Mouse (Mus musculus): ENCODE data around the gene Tcirg1. TPM values are rescaled to one million over a fixed set of nuclear protein-coding genes. Genes with fewer than 3 reads are reported as not detected.

The Tcirg1 gene
- polyA plus RNA-seq, 1 experiment from 2014 or later: 12.4 TPM

- H3K9ac ChIP-seq: no peak overlapping the region
- H3K4me1 ChIP-seq: peaks cover 4% of the 10 kb centered on the region; the same call in 1 of the 2 replicates
- H3K4me3 ChIP-seq (replicated peaks): no peak overlapping the region
- no peak overlapping the region for H3K4me2 ChIP-seq
- H3K27ac ChIP-seq: no peak overlapping the region
- peaks cover 14% of the 10 kb centered on the region for H3K27me3 ChIP-seq
- H3K36me3 ChIP-seq (replicated peaks): no peaks in the 10 kb centered on the region
- no peak for ATAC-seq (ENCODE audit: low FRiP score)
- WGBS: 90% methylated on average over 7 of the region's 7 CpGs
- H3K9me3 ChIP-seq: no peaks in the 10 kb centered on the region
These were observed 35.4 kb upstream of the Tcirg1 start for GRCm38 (mm10) chr19:3942315-3942714.

GRCm38 (mm10) chr19:3935896-3936850 is 29.2 kb upstream of the Tcirg1 start:
- peaks cover 14% of the 10 kb centered on the region for H3K4me1 ChIP-seq
- no peaks in the 10 kb centered on the region for H3K36me3 ChIP-seq (replicated peaks)
- peak overlapping the region; percentile 40 for H3K4me3 ChIP-seq (replicated peaks)
- H3K27me3 ChIP-seq: peaks cover 28% of the 10 kb centered on the region
- no peaks in the 10 kb centered on the region for H3K9me3 ChIP-seq
- H3K9ac ChIP-seq: peak overlapping the region; percentile 33; the same call in 1 of the 2 replicates
- no peak overlapping the region for H3K27ac ChIP-seq
- H3K4me2 ChIP-seq: peak overlapping the region; percentile 58
- ATAC-seq (ENCODE audit: low FRiP score): no peak
- WGBS: 6% methylated on average over 22 of the region's 22 CpGs

GRCm38 (mm10) chr19:3935032-3935895 is 28.3 kb upstream of the Tcirg1 start, which contains the start of gene Unc93b1:
TSS of gene Unc93b1 (plus strand) at chr19:3935186.
- WGBS: 5% methylated on average over 42 of the region's 42 CpGs
- H3K36me3 ChIP-seq (replicated peaks): no peaks in the 10 kb centered on the region
- peaks cover 28% of the 10 kb centered on the region for H3K27me3 ChIP-seq
- peak within 1 kb of the TSS; percentile 33 for H3K9ac ChIP-seq
- H3K27ac ChIP-seq: no peak within 1 kb of the TSS
- H3K4me2 ChIP-seq: peak within 1 kb of the TSS; percentile 58
- peak within 1 kb of the TSS; percentile 40 for H3K4me3 ChIP-seq (replicated peaks)
- no peaks in the 10 kb centered on the region for H3K9me3 ChIP-seq
- peaks cover 14% of the 10 kb centered on the region for H3K4me1 ChIP-seq
- peak; percentile 71 for ATAC-seq (ENCODE audit: low FRiP score)

- H3K4me1 ChIP-seq: peaks cover 24% of the 10 kb centered on the region
- ATAC-seq (ENCODE audit: low FRiP score): no peak
- no peak overlapping the region for H3K27ac ChIP-seq
- peaks cover 23% of the 10 kb centered on the region for H3K27me3 ChIP-seq
- no peaks in the 10 kb centered on the region for H3K9me3 ChIP-seq
- WGBS: 91% methylated on average over 9 of the region's 9 CpGs
- no peak overlapping the region for H3K4me3 ChIP-seq (replicated peaks)
- H3K4me2 ChIP-seq: no peak overlapping the region
- H3K36me3 ChIP-seq (replicated peaks): no peaks in the 10 kb centered on the region
- no peak overlapping the region for H3K9ac ChIP-seq
These were observed 24.8 kb upstream of the Tcirg1 start for GRCm38 (mm10) chr19:3931716-3932115.

GRCm38 (mm10) chr19:3930262-3931057 is 23.5 kb upstream of the Tcirg1 start:
- 0 out of 2 replicates have a peak overlapping the region, but pooled peaks have one; percentile 44 for H3K27ac ChIP-seq
- no peak overlapping the region for H3K9ac ChIP-seq
- H3K36me3 ChIP-seq (replicated peaks): no peaks in the 10 kb centered on the region
- H3K4me2 ChIP-seq: no peak overlapping the region
- no peaks in the 10 kb centered on the region for H3K9me3 ChIP-seq
- ATAC-seq (ENCODE audit: low FRiP score): no peak
- peaks cover 10% of the 10 kb centered on the region; the same call in 1 of the 2 replicates for H3K27me3 ChIP-seq
- no peak overlapping the region for H3K4me3 ChIP-seq (replicated peaks)
- H3K4me1 ChIP-seq: peaks cover 15% of the 10 kb centered on the region
- WGBS: 78% methylated on average over 21 of the region's 21 CpGs

GRCm38 (mm10) chr19:3929211-3929941 is 22.4 kb upstream of the Tcirg1 start, which contains the start of gene Aldh3b1:
TSS of gene Aldh3b1 (minus strand) at chr19:3929808.
- H3K36me3 ChIP-seq (replicated peaks): no peaks in the 10 kb centered on the region
- peaks cover 1% of the 10 kb centered on the region; the same call in 1 of the 2 replicates for H3K27me3 ChIP-seq
- H3K4me3 ChIP-seq (replicated peaks): no peak within 1 kb of the TSS
- H3K9me3 ChIP-seq: no peaks in the 10 kb centered on the region
- peak within 1 kb of the TSS; percentile 44; the same call in 1 of the 2 replicates for H3K27ac ChIP-seq
- H3K4me1 ChIP-seq: peaks cover 11% of the 10 kb centered on the region
- no peak for ATAC-seq (ENCODE audit: low FRiP score)
- H3K4me2 ChIP-seq: no peak within 1 kb of the TSS
- WGBS: 65% methylated on average over 12 of the region's 12 CpGs
- no peak within 1 kb of the TSS for H3K9ac ChIP-seq

- Histone ChIP-seq H3K4me2 (no peak overlapping the region), H3K4me3 (replicated peaks) (no peak overlapping the region), H3K27me3 (no peaks in the 10 kb centered on the region), H3K27ac (no peak overlapping the region), H3K9me3 (no peaks in the 10 kb centered on the region), H3K36me3 (replicated peaks) (no peaks in the 10 kb centered on the region), H3K4me1 (peaks cover 13% of the 10 kb centered on the region), H3K9ac (no peak overlapping the region)
- WGBS: 85% methylated on average over 4 of the region's 4 CpGs
- no peak for ATAC-seq (ENCODE audit: low FRiP score)
These were observed 21.8 kb upstream of the Tcirg1 start for GRCm38 (mm10) chr19:3928779-3929178.

- Histone ChIP-seq H3K4me1 (peaks cover 15% of the 10 kb centered on the region), H3K4me3 (replicated peaks) (no peak overlapping the region), H3K4me2 (no peak overlapping the region), H3K9me3 (no peaks in the 10 kb centered on the region), H3K27ac (no peak overlapping the region), H3K36me3 (replicated peaks) (no peaks in the 10 kb centered on the region), H3K9ac (no peak overlapping the region), H3K27me3 (no peaks in the 10 kb centered on the region)
- 85% methylated on average over 4 of the region's 4 CpGs for WGBS
- no peak for ATAC-seq (ENCODE audit: low FRiP score)
These were observed 21.1 kb upstream of the Tcirg1 start for GRCm38 (mm10) chr19:3927989-3928388.

- Histone ChIP-seq H3K9ac (no peak overlapping the region), H3K4me2 (no peak overlapping the region), H3K9me3 (no peaks in the 10 kb centered on the region), H3K4me1 (peaks cover 15% of the 10 kb centered on the region), H3K4me3 (replicated peaks) (no peak overlapping the region), H3K27me3 (no peaks in the 10 kb centered on the region), H3K27ac (no peak overlapping the region), H3K36me3 (replicated peaks) (no peaks in the 10 kb centered on the region)
- WGBS: 71% methylated on average over 6 of the region's 6 CpGs
- ATAC-seq (ENCODE audit: low FRiP score): no peak
These were observed 19.8 kb upstream of the Tcirg1 start for GRCm38 (mm10) chr19:3926685-3927084.

- no peaks in the 10 kb centered on the region for H3K27me3 ChIP-seq
- no peak overlapping the region for H3K4me2 ChIP-seq
- no peaks in the 10 kb centered on the region for H3K9me3 ChIP-seq
- no peak overlapping the region for H3K4me3 ChIP-seq (replicated peaks)
- H3K27ac ChIP-seq: no peak overlapping the region
- H3K36me3 ChIP-seq (replicated peaks): no peaks in the 10 kb centered on the region
- H3K4me1 ChIP-seq: peaks cover 15% of the 10 kb centered on the region
- H3K9ac ChIP-seq: no peak overlapping the region
- ATAC-seq (ENCODE audit: low FRiP score): no peak
- 79% methylated on average over 3 of the region's 3 CpGs for WGBS
These were observed 19.3 kb upstream of the Tcirg1 start for GRCm38 (mm10) chr19:3926279-3926678.

GRCm38 (mm10) chr19:3925859-3926258 is 18.9 kb upstream of the Tcirg1 start:
- whole genome bisulfite sequencing: 72% methylated on average over 6 of the region's 6 CpGs
- Histone ChIP-seq H3K36me3 (replicated peaks) (no peaks in the 10 kb centered on the region), H3K27me3 (no peaks in the 10 kb centered on the region), H3K4me3 (replicated peaks) (no peak overlapping the region), H3K9me3 (no peaks in the 10 kb centered on the region), H3K4me1 (peaks cover 15% of the 10 kb centered on the region), H3K27ac (no peak overlapping the region), H3K4me2 (no peak overlapping the region), H3K9ac (no peak overlapping the region)
- no peak for ATAC-seq (ENCODE audit: low FRiP score)
